Mouse (Mus musculus): ENCODE results near the gene Nr0b2. TPM values are rescaled to one million over a fixed set of nuclear protein-coding genes. Genes with fewer than 3 reads are reported as not detected.

Gene Nr0b2
- polyA plus RNA-seq, 1 experiment from 2014 or later = not detected

- 7% methylated on average over 29 of the region's 69 CpGs for whole genome bisulfite sequencing
- H3K27me3 ChIP-seq (ENCODE audit: control insufficient read depth, insufficient read depth, low read length) = peaks cover 32% of the 10 kb centered on the region
- peak within 1 kb of the TSS; percentile 37 for H3K4me2 ChIP-seq (replicated peaks; ENCODE audit: low read depth, low read length)
- H3K4me1 ChIP-seq (replicated peaks; ENCODE audit: control insufficient read depth, insufficient read depth, low read length) = no peaks in the 10 kb centered on the region
- no peaks in the 10 kb centered on the region for H3K9me3 ChIP-seq (ENCODE audit: control insufficient read depth, low read length)
- H3K9ac ChIP-seq (ENCODE audit: low read depth, low read length) = no peak within 1 kb of the TSS
- DNase-seq (ENCODE audit: low spot score) = no peak
- H3K4me3 ChIP-seq (ENCODE audit: low read depth, low read length) = peak within 1 kb of the TSS; percentile 28
- ATAC-seq (ENCODE audit: low FRiP score) = no peak
- no peaks in the 10 kb centered on the region for H3K36me3 ChIP-seq (ENCODE audit: control insufficient read depth, insufficient read depth, low read length)
- H3K27ac ChIP-seq (ENCODE audit: low read depth, low read length) = no peak within 1 kb of the TSS
Measured at GRCm38 (mm10) chr4:133518601-133519368, 34.4 kb upstream of the Nr0b2 start, which contains the start of gene Kdf1. Gene Kdf1, plus strand, starts transcription at chr4:133518963.

- H3K4me1 ChIP-seq (replicated peaks; ENCODE audit: control insufficient read depth, insufficient read depth, low read length) = no peaks in the 10 kb centered on the region
- 8% methylated on average over 25 of the region's 25 CpGs for WGBS
- H3K36me3 ChIP-seq (ENCODE audit: control insufficient read depth, insufficient read depth, low read length) = no peaks in the 10 kb centered on the region
- peak overlapping the region; percentile 37 for H3K4me2 ChIP-seq (replicated peaks; ENCODE audit: low read depth, low read length)
- ATAC-seq (ENCODE audit: low FRiP score) = no peak
- peaks cover 32% of the 10 kb centered on the region for H3K27me3 ChIP-seq (ENCODE audit: control insufficient read depth, insufficient read depth, low read length)
- DNase-seq (ENCODE audit: low spot score) = peak; percentile 26
- no peak overlapping the region for H3K27ac ChIP-seq (ENCODE audit: low read depth, low read length)
- no peak overlapping the region for H3K9ac ChIP-seq (ENCODE audit: low read depth, low read length)
- peak overlapping the region; percentile 28 for H3K4me3 ChIP-seq (ENCODE audit: low read depth, low read length)
- H3K9me3 ChIP-seq (ENCODE audit: control insufficient read depth, low read length) = no peaks in the 10 kb centered on the region
Measured at GRCm38 (mm10) chr4:133519369-133519665, 33.9 kb upstream of the Nr0b2 start.

- no peaks in the 10 kb centered on the region for H3K4me1 ChIP-seq (replicated peaks; ENCODE audit: control insufficient read depth, insufficient read depth, low read length)
- ATAC-seq (ENCODE audit: low FRiP score) (no peak), DNase-seq (ENCODE audit: low spot score) (no peak)
- no peak overlapping the region for H3K4me3 ChIP-seq (ENCODE audit: low read depth, low read length)
- peaks cover 32% of the 10 kb centered on the region for H3K27me3 ChIP-seq (ENCODE audit: control insufficient read depth, insufficient read depth, low read length)
- WGBS = 82% methylated on average over 2 of the region's 2 CpGs
- H3K36me3 ChIP-seq (ENCODE audit: control insufficient read depth, insufficient read depth, low read length) = no peaks in the 10 kb centered on the region
- H3K4me2 ChIP-seq (replicated peaks; ENCODE audit: low read depth, low read length) = no peak overlapping the region
- no peak overlapping the region for H3K9ac ChIP-seq (ENCODE audit: low read depth, low read length)
- no peaks in the 10 kb centered on the region for H3K9me3 ChIP-seq (ENCODE audit: control insufficient read depth, low read length)
- H3K27ac ChIP-seq (ENCODE audit: low read depth, low read length) = no peak overlapping the region
Measured at GRCm38 (mm10) chr4:133521502-133521901, 31.7 kb upstream of the Nr0b2 start.

- H3K4me1 ChIP-seq (replicated peaks; ENCODE audit: control insufficient read depth, insufficient read depth, low read length) = no peaks in the 10 kb centered on the region
- H3K9ac ChIP-seq (ENCODE audit: low read depth, low read length) = no peak overlapping the region
- no peak for DNase-seq (ENCODE audit: low spot score)
- H3K27me3 ChIP-seq (ENCODE audit: control insufficient read depth, insufficient read depth, low read length) = no peaks in the 10 kb centered on the region
- peaks cover 8% of the 10 kb centered on the region; the same call in 1 of the 2 replicates for H3K36me3 ChIP-seq (ENCODE audit: control insufficient read depth, insufficient read depth, low read length)
- no peaks in the 10 kb centered on the region for H3K9me3 ChIP-seq (ENCODE audit: control insufficient read depth, low read length)
- H3K4me2 ChIP-seq (replicated peaks; ENCODE audit: low read depth, low read length) = no peak overlapping the region
- ATAC-seq (ENCODE audit: low FRiP score) = no peak
- no peak overlapping the region for H3K4me3 ChIP-seq (ENCODE audit: low read depth, low read length)
- 68% methylated on average over 16 of the region's 16 CpGs for WGBS
- no peak overlapping the region for H3K27ac ChIP-seq (ENCODE audit: low read depth, low read length)
Measured at GRCm38 (mm10) chr4:133527788-133528187, 25.4 kb upstream of the Nr0b2 start.

- Histone ChIP-seq H3K36me3 (ENCODE audit: control insufficient read depth, insufficient read depth, low read length) (peaks cover 24% of the 10 kb centered on the region), H3K27ac (ENCODE audit: low read depth, low read length) (no peak overlapping the region), H3K4me3 (ENCODE audit: low read depth, low read length) (no peak overlapping the region), H3K4me2 (replicated peaks; ENCODE audit: low read depth, low read length) (no peak overlapping the region), H3K4me1 (replicated peaks; ENCODE audit: control insufficient read depth, insufficient read depth, low read length) (no peaks in the 10 kb centered on the region), H3K27me3 (ENCODE audit: control insufficient read depth, insufficient read depth, low read length) (no peaks in the 10 kb centered on the region), H3K9me3 (ENCODE audit: control insufficient read depth, low read length) (no peaks in the 10 kb centered on the region), H3K9ac (ENCODE audit: low read depth, low read length) (no peak overlapping the region)
- WGBS = 92% methylated on average over 3 of the region's 3 CpGs
- DNase-seq (ENCODE audit: low spot score) (no peak), ATAC-seq (ENCODE audit: low FRiP score) (no peak)
Measured at GRCm38 (mm10) chr4:133532777-133533176, 20.4 kb upstream of the Nr0b2 start.

- Histone ChIP-seq H3K4me2 (replicated peaks; ENCODE audit: low read depth, low read length) (no peak overlapping the region), H3K9ac (ENCODE audit: low read depth, low read length) (no peak overlapping the region), H3K9me3 (ENCODE audit: control insufficient read depth, low read length) (no peaks in the 10 kb centered on the region), H3K4me1 (replicated peaks; ENCODE audit: control insufficient read depth, insufficient read depth, low read length) (no peaks in the 10 kb centered on the region), H3K4me3 (ENCODE audit: low read depth, low read length) (no peak overlapping the region), H3K36me3 (ENCODE audit: control insufficient read depth, insufficient read depth, low read length) (peaks cover 21% of the 10 kb centered on the region), H3K27ac (ENCODE audit: low read depth, low read length) (no peak overlapping the region), H3K27me3 (ENCODE audit: control insufficient read depth, insufficient read depth, low read length) (no peaks in the 10 kb centered on the region)
- DNase-seq (ENCODE audit: low spot score) = no peak
- 95% methylated on average over 3 of the region's 3 CpGs for WGBS
- ATAC-seq (ENCODE audit: low FRiP score) = no peak
Measured at GRCm38 (mm10) chr4:133536081-133536480, 17.1 kb upstream of the Nr0b2 start.

GRCm38 (mm10) chr4:133536652-133537051, 16.5 kb upstream of the Nr0b2 start:
- Histone ChIP-seq H3K9me3 (ENCODE audit: control insufficient read depth, low read length) (no peaks in the 10 kb centered on the region), H3K4me3 (ENCODE audit: low read depth, low read length) (no peak overlapping the region), H3K4me1 (replicated peaks; ENCODE audit: control insufficient read depth, insufficient read depth, low read length) (no peaks in the 10 kb centered on the region), H3K36me3 (ENCODE audit: control insufficient read depth, insufficient read depth, low read length) (peaks cover 21% of the 10 kb centered on the region), H3K4me2 (replicated peaks; ENCODE audit: low read depth, low read length) (no peak overlapping the region), H3K27me3 (ENCODE audit: control insufficient read depth, insufficient read depth, low read length) (no peaks in the 10 kb centered on the region), H3K9ac (ENCODE audit: low read depth, low read length) (no peak overlapping the region), H3K27ac (ENCODE audit: low read depth, low read length) (no peak overlapping the region)
- WGBS = 95% methylated on average over 5 of the region's 5 CpGs
- no peak for DNase-seq (ENCODE audit: low spot score)
- ATAC-seq (ENCODE audit: low FRiP score) = no peak

GRCm38 (mm10) chr4:133545272-133546231, 7.6 kb upstream of the Nr0b2 start, which contains the start of gene Nudc:
Gene Nudc, minus strand, starts transcription at chr4:133545996.
- no peaks in the 10 kb centered on the region for H3K27me3 ChIP-seq (ENCODE audit: control insufficient read depth, insufficient read depth, low read length)
- peak within 1 kb of the TSS; percentile 39 for H3K27ac ChIP-seq (ENCODE audit: low read depth, low read length)
- peak within 1 kb of the TSS; percentile 91 for H3K9ac ChIP-seq (ENCODE audit: low read depth, low read length)
- H3K9me3 ChIP-seq (ENCODE audit: control insufficient read depth, low read length) = no peaks in the 10 kb centered on the region
- peak; percentile 95 for DNase-seq (ENCODE audit: low spot score)
- H3K4me3 ChIP-seq (ENCODE audit: low read depth, low read length) = peak within 1 kb of the TSS; percentile 94
- peak within 1 kb of the TSS; percentile 80 for H3K4me2 ChIP-seq (replicated peaks; ENCODE audit: low read depth, low read length)
- H3K36me3 ChIP-seq (ENCODE audit: control insufficient read depth, insufficient read depth, low read length) = no peaks in the 10 kb centered on the region; the same call in 1 of the 2 replicates
- peaks cover 3% of the 10 kb centered on the region; the same call in 1 of the 2 replicates for H3K4me1 ChIP-seq (replicated peaks; ENCODE audit: control insufficient read depth, insufficient read depth, low read length)
- under 1% methylated on average over 68 of the region's 77 CpGs for WGBS
- peak; percentile 96 for ATAC-seq (ENCODE audit: low FRiP score)
